Mouse (Mus musculus): ENCODE data around the gene Slc15a2.

Slc15a2 gene

DNA sequence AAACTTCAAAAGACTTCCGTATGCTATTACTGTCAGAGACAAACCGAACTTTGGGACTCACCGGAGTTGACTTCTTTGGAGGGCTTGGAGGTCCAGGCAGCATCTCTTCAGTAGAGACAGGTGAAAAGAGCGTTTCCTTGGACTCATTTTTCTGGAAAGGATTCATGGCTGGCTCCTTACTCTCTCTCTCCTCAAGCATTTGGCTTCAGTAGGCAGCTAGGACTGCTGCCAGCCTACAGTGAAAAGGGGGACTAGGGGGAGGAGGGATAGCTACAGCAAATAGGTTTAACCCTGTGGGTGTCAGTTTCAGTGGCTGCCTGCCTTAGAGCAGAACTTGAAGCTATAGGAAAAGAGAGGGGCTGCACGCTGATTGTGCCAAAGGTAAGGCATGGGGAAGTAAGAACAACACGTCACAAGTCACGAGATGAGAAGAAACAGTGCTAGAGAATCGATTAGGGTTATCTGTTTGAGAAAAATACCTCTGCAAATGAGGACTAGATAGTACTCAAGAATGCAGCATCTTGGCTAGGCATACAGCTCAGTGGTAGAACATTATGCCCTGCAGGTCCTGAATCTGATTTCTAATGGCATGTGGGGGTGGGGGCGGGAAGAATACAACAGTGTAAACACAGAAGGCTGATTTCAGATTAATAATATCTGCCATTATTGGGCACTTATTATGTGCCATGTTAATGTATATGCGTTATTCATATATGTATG is at the start of gene Slc15a2:
Gene Slc15a2, minus strand, starts transcription at position 369 of the 720 bp plus-strand sequence.
- DNase-seq (ENCODE audit: extremely low spot score), result no peak

DNA sequence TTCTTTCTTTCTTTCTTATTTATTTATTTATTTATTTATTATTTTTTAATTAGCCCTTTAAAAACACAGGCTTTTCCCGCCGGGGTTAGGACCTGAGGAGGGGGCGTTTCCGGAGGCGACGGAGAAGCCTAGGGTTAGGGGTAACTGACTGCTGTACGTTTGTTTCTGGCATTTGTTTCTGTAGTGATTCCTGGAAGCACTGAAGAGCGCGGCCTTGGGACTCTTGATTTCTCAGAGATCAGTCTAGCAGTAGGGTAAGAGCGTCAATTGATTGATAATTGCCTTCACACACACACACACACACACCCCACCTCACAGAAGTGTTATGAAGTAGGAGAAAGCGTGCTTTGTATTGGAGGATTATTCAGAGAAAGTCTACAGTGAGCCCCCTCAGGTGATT is 44.1 kb upstream of the Slc15a2 start:
- DNase-seq (ENCODE audit: extremely low spot score), result peak; percentile 7

DNA sequence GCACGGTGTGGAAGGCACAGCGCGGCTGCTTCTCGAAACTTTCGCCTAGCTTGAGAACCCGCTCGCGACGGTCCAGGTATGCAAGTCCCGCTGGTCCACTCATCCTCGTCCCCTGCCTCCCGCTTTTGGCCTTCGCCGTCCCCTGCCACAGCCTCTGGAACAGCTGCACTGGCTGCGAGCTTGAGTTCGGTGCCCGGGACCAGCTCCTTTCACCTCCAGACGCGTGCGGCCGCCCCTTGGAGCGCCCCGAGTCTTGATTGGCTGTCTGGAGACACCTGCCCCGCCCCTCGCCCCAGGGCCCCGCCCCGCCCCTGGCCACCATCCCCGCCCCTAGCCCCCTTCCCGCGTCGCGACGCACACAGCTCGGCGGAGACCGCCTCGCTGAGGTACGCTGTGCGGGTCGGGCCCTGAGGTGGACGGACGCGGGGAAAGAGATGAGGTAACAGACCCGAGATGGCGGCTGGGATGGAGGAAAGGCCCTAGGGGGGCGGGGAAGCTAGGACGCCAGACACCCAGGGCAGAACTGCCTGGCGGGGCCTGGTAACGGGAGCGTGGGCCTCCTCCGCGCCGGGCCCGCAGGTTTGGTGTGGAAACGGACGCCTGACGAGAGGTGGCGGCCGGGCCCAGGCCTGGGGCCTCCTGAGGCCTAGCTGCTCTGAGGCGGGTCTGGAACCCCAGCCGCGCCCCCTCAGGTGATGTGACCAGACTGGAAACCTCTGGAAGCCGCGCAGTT is 43.5 kb upstream of the Slc15a2 start, which contains the start of gene Iqcb1:
Gene Iqcb1, plus strand, starts transcription at position 332 of the 733 bp plus-strand sequence.
- DNase-seq (ENCODE audit: extremely low spot score), result peak; percentile 91

DNA sequence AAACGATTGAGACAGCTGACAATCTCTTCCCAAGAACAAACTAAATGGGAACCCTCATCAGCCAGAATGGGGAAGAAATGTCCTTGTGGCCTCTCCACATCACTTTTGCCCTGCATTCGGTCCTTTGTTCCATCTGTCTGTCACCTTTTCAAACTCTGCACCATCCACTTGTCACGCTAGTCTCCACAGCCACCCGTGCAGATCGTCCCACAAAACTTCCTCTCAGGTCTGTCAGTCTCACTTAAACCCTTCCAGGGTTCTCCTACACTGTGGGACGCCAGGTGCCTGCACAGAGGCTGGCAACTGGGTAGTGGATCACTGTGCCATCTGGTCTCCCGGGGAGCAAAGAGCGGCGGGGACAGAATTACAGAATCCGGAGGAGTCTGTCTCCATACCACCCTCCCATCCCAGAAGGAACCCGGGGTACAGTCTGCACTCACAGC is 42.9 kb upstream of the Slc15a2 start:
- DNase-seq (ENCODE audit: extremely low spot score), result no peak

DNA sequence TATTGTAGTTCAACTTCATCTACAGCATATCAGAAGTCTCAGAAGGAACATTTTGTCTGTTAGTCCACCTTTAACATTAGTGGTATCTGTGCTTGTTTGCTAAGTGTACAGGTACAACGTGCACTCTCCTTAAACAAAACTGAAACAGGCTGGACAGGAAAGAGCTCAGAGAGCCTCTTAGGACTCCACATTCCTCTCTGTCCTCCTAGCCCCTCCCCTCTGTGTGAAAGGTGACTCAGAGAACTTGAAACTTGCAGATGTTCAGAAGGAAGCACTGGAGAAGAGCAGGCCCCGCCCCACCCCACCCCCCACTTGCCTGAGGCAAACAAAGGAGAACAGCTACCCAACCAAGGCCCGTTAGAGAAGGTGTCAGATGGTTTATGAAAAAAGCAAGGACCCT is 36.7 kb upstream of the Slc15a2 start:
- DNase-seq (ENCODE audit: extremely low spot score), result peak; percentile 63

DNA sequence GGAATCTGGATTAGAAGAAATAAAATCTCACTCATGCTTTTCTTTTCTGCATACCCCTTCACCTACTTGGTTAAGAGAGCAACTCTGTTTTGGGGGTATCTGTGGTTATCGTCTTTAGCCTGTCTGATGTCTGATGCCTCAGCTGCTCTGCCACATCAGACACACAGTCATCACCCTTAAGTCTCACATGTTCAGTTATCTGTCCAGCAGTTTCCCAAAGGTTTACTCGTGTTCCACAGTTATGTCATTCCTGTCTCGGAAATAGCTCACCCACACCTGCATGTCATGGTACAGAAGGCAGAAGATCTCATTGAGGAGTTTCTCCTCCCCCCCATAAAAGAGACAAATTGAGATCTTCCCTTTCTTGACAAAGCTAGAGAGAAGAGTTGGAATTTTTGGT is 36.0 kb upstream of the Slc15a2 start:
- DNase-seq (ENCODE audit: extremely low spot score), result no peak

DNA sequence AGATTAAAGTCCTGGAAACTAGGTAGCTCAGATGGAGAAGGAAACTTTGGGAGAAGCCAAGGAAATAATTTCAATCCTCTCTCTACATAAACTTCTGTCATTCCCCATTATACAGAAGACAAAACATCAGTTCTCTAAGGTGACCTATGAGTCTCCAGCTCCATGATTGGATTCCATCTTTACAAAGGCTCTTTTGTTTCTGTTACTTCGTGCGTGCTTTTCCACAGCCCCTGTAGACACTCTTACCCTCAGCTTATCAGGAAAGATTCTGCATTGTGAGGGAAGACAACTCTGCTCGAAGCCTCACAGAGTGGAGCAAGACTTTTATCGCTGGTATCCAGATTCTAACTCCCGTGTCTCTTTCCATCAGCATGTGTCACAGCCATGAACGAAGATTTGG is 35.3 kb upstream of the Slc15a2 start:
- no peak for DNase-seq (ENCODE audit: extremely low spot score)

DNA sequence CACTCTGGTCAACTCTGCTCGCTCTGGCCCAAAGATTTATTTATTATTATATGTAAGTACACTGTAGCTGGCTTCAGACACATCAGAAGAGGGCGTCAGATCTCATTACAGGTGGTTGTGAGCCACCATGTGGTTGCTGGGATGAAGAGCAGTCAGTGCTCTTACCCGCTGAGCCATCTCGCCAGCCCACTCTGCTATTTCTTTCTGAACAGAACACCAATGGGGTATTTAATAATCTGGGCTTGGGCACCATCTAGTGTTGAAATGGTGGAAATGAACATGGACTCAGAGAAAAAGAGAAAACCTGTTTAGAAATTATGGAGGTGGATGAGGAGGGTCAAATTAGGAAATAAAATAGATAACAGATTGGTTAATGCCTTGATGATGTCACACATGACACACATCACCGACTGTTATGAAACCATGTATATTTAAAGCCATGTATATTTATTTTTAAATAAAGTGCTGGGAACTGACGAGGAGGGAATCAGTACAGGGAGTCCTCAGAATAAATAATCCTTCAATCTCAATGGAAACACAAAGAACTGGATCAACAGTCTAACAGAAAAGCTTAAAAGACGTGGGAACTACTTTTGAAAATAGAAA is 32.7 kb upstream of the Slc15a2 start:
- peak; percentile 72 for DNase-seq (ENCODE audit: extremely low spot score)

DNA sequence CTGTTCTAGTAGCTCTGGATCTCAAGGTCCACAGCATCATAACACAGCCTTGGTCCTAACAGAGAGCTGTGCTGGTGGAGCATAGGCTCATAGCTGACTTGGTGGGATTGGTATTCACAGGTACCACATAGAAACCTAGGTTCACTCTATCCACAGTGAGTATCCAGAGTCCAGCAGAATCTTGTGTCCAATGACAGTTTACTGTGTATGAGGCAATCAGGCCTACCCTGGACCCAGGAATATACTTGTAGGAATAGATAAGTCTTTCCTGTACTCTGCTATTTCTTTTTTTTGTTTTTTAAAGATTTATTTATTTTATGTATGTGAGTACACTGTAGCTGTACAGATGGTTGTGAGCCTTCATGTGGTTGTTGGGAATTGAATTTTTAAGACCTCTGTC is 32.2 kb upstream of the Slc15a2 start:
- no peak for DNase-seq (ENCODE audit: extremely low spot score)

DNA sequence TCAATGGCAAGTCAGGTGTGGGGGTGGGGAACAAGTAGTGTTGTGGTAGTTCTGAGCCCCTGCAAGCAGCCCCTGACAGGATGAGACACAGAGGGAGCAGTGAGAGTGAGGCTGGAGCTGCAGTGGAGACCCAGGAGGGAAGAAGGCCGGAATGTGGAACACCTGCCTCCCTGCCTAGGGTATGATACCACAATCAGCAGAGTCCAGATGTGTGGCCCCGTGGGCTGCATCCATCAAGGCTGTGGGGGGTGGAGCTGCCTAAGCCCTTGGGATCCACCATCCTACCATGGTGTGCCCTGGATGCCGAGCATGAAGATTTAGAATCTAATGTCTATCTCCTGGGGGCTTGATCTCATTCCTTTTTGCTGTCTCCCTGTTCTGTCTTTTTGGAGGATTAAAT is 28.9 kb upstream of the Slc15a2 start:
- DNase-seq (ENCODE audit: extremely low spot score), result no peak

DNA sequence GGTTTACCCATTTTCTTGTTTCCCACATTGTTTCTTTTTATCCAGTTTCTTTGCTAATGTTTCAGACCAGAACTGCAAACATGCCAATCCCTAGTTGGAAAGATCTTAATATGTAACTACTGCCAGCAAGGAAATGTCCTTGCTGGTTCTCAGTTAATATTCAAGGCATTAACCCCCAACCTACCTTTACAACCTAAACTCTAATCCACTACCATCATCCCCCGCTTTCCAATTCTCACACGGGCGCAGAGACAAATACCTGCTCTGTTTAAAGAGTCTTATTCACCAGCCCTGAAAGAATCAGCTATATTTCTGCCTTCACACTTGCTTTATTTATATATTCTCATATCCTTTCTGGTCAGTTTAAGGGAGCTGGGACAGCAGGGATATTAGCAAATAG is 23.9 kb upstream of the Slc15a2 start:
- no peak for DNase-seq (ENCODE audit: extremely low spot score)

DNA sequence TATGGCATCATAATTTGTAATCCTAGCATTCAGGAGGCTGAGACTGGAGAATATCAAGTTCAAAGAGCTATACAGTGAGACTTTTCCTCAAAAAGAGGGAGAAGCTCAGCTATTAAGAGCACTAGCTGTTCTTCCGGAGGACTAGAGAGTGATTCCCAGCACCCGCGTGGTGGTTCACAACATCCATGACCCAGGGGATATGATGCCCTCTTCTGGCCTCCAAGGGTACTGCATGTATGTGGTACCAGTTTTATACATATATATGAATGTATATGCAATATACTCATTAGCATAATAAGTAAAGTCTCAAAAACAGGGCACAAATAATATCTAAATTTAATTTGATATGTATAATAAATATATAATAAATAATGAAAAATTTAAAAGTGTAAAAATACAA is 17.6 kb upstream of the Slc15a2 start:
- no peak for DNase-seq (ENCODE audit: extremely low spot score)

DNA sequence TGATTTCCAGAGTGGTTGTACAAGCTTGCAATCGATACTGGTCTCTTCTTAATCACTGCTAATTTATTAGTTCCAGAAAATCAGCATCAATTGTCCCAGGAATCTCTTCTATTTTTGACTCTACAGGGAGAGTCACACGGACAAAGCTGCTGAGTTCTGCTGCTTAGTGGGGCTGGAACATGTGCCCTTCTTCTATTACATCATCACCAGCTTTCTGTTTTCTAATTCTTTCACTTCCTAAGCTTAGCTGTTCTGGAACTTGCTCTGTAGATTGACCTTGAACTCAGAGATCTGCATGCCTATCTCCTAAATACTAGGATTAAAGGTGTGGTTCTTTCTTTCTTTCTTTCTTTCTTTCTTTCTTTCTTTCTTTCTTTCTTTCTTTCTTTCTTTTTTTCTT is 13.6 kb upstream of the Slc15a2 start:
- no peak for DNase-seq (ENCODE audit: extremely low spot score)

DNA sequence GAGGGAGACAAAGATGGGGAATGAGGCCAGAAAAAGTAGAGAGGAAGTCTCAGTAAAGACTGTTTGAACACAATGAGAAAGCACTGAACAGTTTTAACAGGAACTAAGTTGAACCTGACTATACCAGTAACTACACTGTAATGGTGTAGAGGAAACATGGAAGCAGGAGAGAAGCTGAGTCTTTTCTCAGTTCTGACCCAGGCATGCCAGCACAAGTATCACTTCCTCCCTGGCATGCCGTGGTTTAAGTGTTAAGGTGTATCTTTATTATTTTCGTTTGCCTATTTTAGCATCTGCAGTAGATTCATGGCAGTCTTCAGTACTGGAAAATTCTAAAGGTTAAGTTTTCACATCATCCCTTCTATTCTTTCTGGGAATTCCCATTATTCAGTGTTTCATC is 10.2 kb upstream of the Slc15a2 start:
- DNase-seq (ENCODE audit: extremely low spot score), result no peak

DNA sequence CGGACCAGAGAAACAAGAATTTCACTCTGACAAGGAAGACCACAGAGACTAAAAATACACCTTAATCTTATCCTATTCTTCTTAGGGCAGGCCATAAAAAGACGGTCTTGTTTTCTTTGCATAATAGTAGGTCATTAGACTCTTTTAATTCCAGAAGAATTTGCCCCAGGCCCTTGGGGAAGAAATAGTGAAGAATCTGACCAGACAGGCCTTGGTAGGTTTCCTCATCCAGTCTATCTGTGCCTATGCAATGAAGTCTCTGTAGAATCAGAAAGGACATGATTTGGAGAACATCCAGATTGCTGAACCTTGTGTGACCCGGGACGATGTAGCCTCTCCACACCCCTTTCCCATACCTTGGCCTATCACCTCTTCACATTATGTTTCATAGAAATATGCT is 5.4 kb upstream of the Slc15a2 start:
- no peak for DNase-seq (ENCODE audit: extremely low spot score)

DNA sequence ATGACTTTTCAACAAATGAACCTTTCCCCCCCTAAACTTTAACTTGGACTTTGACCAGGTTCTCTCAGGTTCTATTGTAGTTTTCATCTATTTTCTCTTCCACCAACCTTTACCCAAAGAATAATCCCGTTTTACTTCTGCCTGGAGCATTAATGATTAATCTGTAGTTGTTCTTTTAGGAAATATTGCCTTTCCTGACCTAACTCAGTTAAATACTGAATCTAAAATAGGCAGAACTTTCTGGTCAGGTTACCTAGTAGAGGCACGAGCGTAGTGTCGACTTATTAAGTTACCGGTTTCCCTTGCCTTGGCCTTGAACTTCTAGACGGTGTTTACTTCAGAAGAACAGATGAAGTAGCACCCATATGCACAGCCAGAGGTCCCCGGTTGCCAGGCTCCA is 1.7 kb upstream of the Slc15a2 start:
- no peak for DNase-seq (ENCODE audit: extremely low spot score)

DNA sequence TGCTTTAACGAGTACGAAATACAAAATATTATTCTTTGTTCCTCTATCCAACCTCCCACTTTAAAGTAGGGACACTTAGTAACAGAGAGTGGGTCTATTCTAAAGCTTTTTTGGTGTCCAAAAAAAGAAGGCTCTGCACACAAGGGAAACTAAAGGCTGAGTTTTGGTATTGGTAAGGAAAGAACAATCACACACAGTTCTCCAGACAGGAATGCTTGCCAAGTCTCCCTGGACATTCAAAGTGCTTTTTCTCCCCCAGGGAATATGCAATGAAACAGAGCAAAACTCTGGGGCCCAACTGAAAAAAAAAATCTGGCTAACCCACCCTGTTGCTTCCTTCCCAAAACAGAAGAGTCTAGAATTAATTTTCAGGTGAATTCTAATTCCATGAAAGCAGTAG is 616 bp downstream of the Slc15a2 start:
- DNase-seq (ENCODE audit: extremely low spot score), result no peak

DNA sequence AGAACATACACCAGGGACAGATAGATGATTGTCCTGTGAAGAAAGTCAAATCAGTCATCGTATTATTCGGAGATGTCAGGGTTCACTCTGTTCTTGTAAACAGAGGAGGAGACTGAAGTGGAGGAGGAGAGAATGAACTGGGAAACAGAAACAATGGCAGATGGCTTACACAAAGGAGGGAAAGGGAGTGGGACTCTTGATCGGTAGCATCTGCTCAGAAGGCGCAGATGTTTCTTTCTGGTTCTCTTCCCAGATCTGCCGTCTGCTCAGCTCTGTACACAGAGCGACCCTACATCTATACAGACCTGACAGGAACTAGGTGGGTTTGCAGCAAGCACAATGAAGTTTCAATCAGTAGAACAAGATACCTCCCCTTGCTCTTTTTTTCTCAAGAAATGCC is 9.1 kb downstream of the Slc15a2 start:
- DNase-seq (ENCODE audit: extremely low spot score), result no peak

DNA sequence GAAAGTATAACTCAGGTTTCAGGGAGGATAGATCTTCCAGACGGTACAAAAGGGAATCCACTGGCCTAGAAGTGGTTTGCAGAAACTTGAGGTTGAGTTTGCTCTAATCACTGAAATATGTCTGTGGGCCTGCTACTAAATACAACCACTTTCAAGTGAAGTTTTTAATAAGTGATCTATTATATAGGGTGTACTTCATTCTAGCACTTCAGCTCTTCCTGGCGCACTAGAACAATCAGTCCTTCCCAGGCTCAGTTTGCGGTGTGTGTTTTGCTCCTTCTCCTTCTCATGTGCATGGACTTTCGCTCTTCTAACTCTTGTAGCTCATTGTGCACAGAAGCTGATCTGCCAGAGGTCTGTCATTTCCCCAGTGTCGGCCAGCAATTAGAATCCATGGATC is 11.8 kb downstream of the Slc15a2 start:
- DNase-seq (ENCODE audit: extremely low spot score), result no peak

DNA sequence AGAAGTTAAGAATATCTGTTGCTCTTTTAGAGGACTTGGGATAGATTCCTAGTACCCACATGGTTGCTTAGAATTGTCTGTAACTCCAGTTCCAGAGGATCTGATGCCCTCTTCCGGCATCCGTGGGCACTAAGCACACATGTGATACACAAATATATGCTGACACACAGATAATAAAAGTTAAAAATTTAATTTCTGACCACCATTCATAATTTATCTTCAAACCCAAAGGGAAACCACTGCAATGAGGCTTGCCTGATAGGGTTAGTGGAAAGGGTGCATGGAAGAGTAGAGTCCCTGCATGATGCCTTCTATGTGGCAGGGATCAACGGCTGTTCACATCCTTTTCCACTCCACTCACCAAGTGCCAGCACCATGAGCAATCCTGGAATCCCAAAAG is 13.1 kb downstream of the Slc15a2 start:
- DNase-seq (ENCODE audit: extremely low spot score), result no peak

DNA sequence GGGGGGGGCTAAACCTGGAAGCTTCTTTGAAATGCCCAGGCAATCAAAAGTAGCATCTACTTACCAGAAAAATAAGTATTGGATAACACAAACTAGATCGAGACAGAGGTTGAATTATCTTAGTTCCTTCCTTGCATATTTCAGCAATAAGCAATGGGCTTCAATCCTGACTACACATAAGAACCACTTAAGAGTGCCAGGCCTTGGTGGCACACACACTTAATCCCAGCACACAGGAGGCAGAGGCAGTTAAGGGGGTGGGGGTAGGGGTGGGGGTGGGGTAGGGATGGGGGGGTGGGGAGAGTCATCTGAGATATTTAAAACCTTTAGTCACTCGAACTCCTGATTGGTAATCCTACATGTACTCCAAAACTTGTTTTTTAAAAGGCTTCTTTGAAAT is 13.5 kb downstream of the Slc15a2 start:
- DNase-seq (ENCODE audit: extremely low spot score), result no peak

DNA sequence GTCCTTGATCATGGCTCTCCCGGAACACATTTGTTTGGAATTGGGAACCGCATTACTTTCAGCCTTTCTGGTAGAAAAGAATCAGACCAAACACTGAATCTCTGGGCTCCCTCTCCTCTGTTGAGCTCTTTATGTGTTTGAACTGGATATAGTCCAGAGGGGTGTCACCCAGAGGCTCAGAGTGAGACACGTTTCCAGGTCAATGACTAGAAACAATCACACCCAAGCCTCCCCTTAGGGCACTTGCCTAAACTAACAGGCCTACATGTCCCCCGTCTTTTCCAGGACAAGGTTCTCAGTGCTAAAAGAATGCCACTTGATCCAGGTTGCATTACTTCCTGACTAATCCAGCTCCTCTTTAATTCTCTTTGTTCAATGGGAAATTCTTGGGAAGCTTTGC is 13.9 kb downstream of the Slc15a2 start:
- DNase-seq (ENCODE audit: extremely low spot score), result no peak

DNA sequence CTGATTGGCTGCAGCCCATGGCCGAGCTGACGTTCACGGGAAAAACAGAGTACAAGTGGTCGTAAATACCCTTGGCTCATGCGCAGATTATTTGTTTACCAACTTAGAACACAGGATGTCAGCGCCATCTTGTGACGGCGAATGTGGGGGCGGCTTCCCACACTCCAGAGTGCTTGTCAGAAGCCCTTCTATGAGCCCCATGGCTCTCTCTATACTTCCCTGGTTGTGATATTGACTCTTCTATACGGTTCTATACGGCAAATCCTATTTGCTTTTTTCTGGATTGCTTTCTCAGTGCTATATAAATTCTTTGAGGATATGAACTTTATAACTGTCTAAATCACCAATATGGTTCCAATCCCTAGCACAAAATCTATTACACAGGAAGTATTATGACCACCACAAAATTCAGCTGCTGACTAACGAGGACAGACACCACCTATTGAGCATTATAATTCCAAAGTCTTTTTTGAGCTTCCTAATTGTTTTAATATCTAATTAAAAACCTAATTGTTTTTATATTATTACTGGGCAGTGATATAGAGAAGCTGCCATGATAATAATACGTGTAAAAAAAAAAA is 14.5 kb downstream of the Slc15a2 start:
- no peak for DNase-seq (ENCODE audit: extremely low spot score)

Data from embryo, embryonic 9.5 days (tissue).